Mouse (Mus musculus): ENCODE measurements around the gene Ttc17. TPM values are rescaled to one million over a fixed set of nuclear protein-coding genes. Genes with fewer than 3 reads are reported as not detected.

Gene Ttc17
- polyA plus RNA-seq, 1 experiment from 2014 or later, result 15.1 TPM

GRCm38 (mm10) chr2:94360398-94360973 lies 46.0 kb downstream of the Ttc17 start:
- Histone ChIP-seq H3K4me2 (ENCODE audit: low read depth, low read length, severe bottlenecking) (no peak overlapping the region), H3K4me3 (ENCODE audit: low read depth, low read length) (no peak overlapping the region), H3K9ac (ENCODE audit: low read length) (no peak overlapping the region), H3K4me1 (replicated peaks; ENCODE audit: control insufficient read depth, insufficient read depth, low read length) (no peaks in the 10 kb centered on the region), H3K27me3 (ENCODE audit: control insufficient read depth, insufficient read depth, low read length) (no peaks in the 10 kb centered on the region), H3K36me3 (ENCODE audit: control insufficient read depth, insufficient read depth, low read length) (peaks cover 14% of the 10 kb centered on the region), H3K27ac (ENCODE audit: low read depth, low read length) (no peak overlapping the region), H3K9me3 (ENCODE audit: control insufficient read depth, low read length) (peaks cover 3% of the 10 kb centered on the region; the same call in 1 of the 2 replicates)
- no peak for DNase-seq (ENCODE audit: low spot score)
- ATAC-seq (replicated peaks; ENCODE audit: low FRiP score), result no peak
- 89% methylated on average over 4 of the region's 4 CpGs for WGBS

- no peaks in the 10 kb centered on the region for H3K36me3 ChIP-seq (ENCODE audit: control insufficient read depth, insufficient read depth, low read length)
- no peak for DNase-seq (ENCODE audit: low spot score)
- H3K4me1 ChIP-seq (replicated peaks; ENCODE audit: control insufficient read depth, insufficient read depth, low read length), result no peaks in the 10 kb centered on the region
- no peak overlapping the region for H3K4me3 ChIP-seq (ENCODE audit: low read depth, low read length)
- WGBS, result 88% methylated on average over 6 of the region's 6 CpGs
- H3K27ac ChIP-seq (ENCODE audit: low read depth, low read length), result no peak overlapping the region
- no peak overlapping the region for H3K9ac ChIP-seq (ENCODE audit: low read length)
- ATAC-seq (replicated peaks; ENCODE audit: low FRiP score), result no peak
- H3K27me3 ChIP-seq (ENCODE audit: control insufficient read depth, insufficient read depth, low read length), result no peaks in the 10 kb centered on the region
- no peak overlapping the region for H3K4me2 ChIP-seq (ENCODE audit: low read depth, low read length, severe bottlenecking)
- no peaks in the 10 kb centered on the region for H3K9me3 ChIP-seq (ENCODE audit: control insufficient read depth, low read length)
Observed at GRCm38 (mm10) chr2:94348165-94348591, 58.3 kb downstream of the Ttc17 start.

- no peak for DNase-seq (ENCODE audit: low spot score)
- H3K4me2 ChIP-seq (ENCODE audit: low read depth, low read length, severe bottlenecking), result no peak overlapping the region
- WGBS, result 92% methylated on average over 5 of the region's 5 CpGs
Observed at GRCm38 (mm10) chr2:94346746-94347145, 59.7 kb downstream of the Ttc17 start.

GRCm38 (mm10) chr2:94344624-94345023 lies 61.9 kb downstream of the Ttc17 start:
- peaks cover 2% of the 10 kb centered on the region; the same call in 1 of the 2 replicates for H3K36me3 ChIP-seq (ENCODE audit: control insufficient read depth, insufficient read depth, low read length)
- H3K4me2 ChIP-seq (ENCODE audit: low read depth, low read length, severe bottlenecking), result no peak overlapping the region
- DNase-seq (ENCODE audit: low spot score), result no peak
- no peak for ATAC-seq (replicated peaks; ENCODE audit: low FRiP score)
- 92% methylated on average over 4 of the region's 4 CpGs for WGBS
- no peak overlapping the region for H3K9ac ChIP-seq (ENCODE audit: low read length)
- no peak overlapping the region for H3K4me3 ChIP-seq (ENCODE audit: low read depth, low read length)
- no peaks in the 10 kb centered on the region for H3K4me1 ChIP-seq (replicated peaks; ENCODE audit: control insufficient read depth, insufficient read depth, low read length)
- no peaks in the 10 kb centered on the region for H3K9me3 ChIP-seq (ENCODE audit: control insufficient read depth, low read length)
- no peak overlapping the region for H3K27ac ChIP-seq (ENCODE audit: low read depth, low read length)
- H3K27me3 ChIP-seq (ENCODE audit: control insufficient read depth, insufficient read depth, low read length), result no peaks in the 10 kb centered on the region

More at GRCm38 (mm10) chr2:94346746-94347145, 59.7 kb downstream of the Ttc17 start:
- no peak overlapping the region for H3K27ac ChIP-seq (ENCODE audit: low read depth, low read length)
- H3K4me3 ChIP-seq (ENCODE audit: low read depth, low read length), result no peak overlapping the region
- H3K4me1 ChIP-seq (replicated peaks; ENCODE audit: control insufficient read depth, insufficient read depth, low read length), result no peaks in the 10 kb centered on the region
- no peak overlapping the region for H3K9ac ChIP-seq (ENCODE audit: low read length)
- ATAC-seq (replicated peaks; ENCODE audit: low FRiP score), result no peak
- H3K9me3 ChIP-seq (ENCODE audit: control insufficient read depth, low read length), result no peaks in the 10 kb centered on the region
- H3K27me3 ChIP-seq (ENCODE audit: control insufficient read depth, insufficient read depth, low read length), result no peaks in the 10 kb centered on the region
- H3K36me3 ChIP-seq (ENCODE audit: control insufficient read depth, insufficient read depth, low read length), result peaks cover 2% of the 10 kb centered on the region; the same call in 1 of the 2 replicates

- H3K9ac ChIP-seq (ENCODE audit: low read length), result no peak overlapping the region
- H3K9me3 ChIP-seq (ENCODE audit: control insufficient read depth, low read length), result no peaks in the 10 kb centered on the region
- H3K27ac ChIP-seq (ENCODE audit: low read depth, low read length), result no peak overlapping the region
- peaks cover 2% of the 10 kb centered on the region; the same call in 1 of the 2 replicates for H3K36me3 ChIP-seq (ENCODE audit: control insufficient read depth, insufficient read depth, low read length)
- no peak for DNase-seq (ENCODE audit: low spot score)
- no peak overlapping the region for H3K4me3 ChIP-seq (ENCODE audit: low read depth, low read length)
- H3K27me3 ChIP-seq (ENCODE audit: control insufficient read depth, insufficient read depth, low read length), result no peaks in the 10 kb centered on the region
- no peak overlapping the region for H3K4me2 ChIP-seq (ENCODE audit: low read depth, low read length, severe bottlenecking)
- no peaks in the 10 kb centered on the region for H3K4me1 ChIP-seq (replicated peaks; ENCODE audit: control insufficient read depth, insufficient read depth, low read length)
- peak; percentile 21; the same call in 1 of the 2 replicates for ATAC-seq (replicated peaks; ENCODE audit: low FRiP score)
- WGBS, result 58% methylated on average over 12 of the region's 12 CpGs
Observed at GRCm38 (mm10) chr2:94343290-94344285, 62.9 kb downstream of the Ttc17 start.

- DNase-seq (ENCODE audit: low spot score) (no peak), ATAC-seq (replicated peaks; ENCODE audit: low FRiP score) (no peak)
- Histone ChIP-seq H3K36me3 (ENCODE audit: control insufficient read depth, insufficient read depth, low read length) (peaks cover 2% of the 10 kb centered on the region; the same call in 1 of the 2 replicates), H3K4me2 (ENCODE audit: low read depth, low read length, severe bottlenecking) (no peak overlapping the region), H3K9ac (ENCODE audit: low read length) (no peak overlapping the region), H3K27me3 (ENCODE audit: control insufficient read depth, insufficient read depth, low read length) (no peaks in the 10 kb centered on the region), H3K4me1 (replicated peaks; ENCODE audit: control insufficient read depth, insufficient read depth, low read length) (no peaks in the 10 kb centered on the region), H3K4me3 (ENCODE audit: low read depth, low read length) (no peak overlapping the region), H3K9me3 (ENCODE audit: control insufficient read depth, low read length) (no peaks in the 10 kb centered on the region), H3K27ac (ENCODE audit: low read depth, low read length) (no peak overlapping the region)
- 80% methylated on average over 1 of the region's 1 CpGs for WGBS
Observed at GRCm38 (mm10) chr2:94340769-94341168, 65.7 kb downstream of the Ttc17 start.

GRCm38 (mm10) chr2:94339495-94339894 lies 67.0 kb downstream of the Ttc17 start:
- no peak overlapping the region for H3K4me2 ChIP-seq (ENCODE audit: low read depth, low read length, severe bottlenecking)
- no peaks in the 10 kb centered on the region for H3K27me3 ChIP-seq (ENCODE audit: control insufficient read depth, insufficient read depth, low read length)
- 92% methylated on average over 5 of the region's 5 CpGs for WGBS
- no peak for DNase-seq (ENCODE audit: low spot score)
- no peaks in the 10 kb centered on the region for H3K4me1 ChIP-seq (replicated peaks; ENCODE audit: control insufficient read depth, insufficient read depth, low read length)
- H3K27ac ChIP-seq (ENCODE audit: low read depth, low read length), result no peak overlapping the region
- no peak overlapping the region for H3K9ac ChIP-seq (ENCODE audit: low read length)
- ATAC-seq (replicated peaks; ENCODE audit: low FRiP score), result no peak
- peaks cover 2% of the 10 kb centered on the region; the same call in 1 of the 2 replicates for H3K36me3 ChIP-seq (ENCODE audit: control insufficient read depth, insufficient read depth, low read length)
- H3K9me3 ChIP-seq (ENCODE audit: control insufficient read depth, low read length), result no peaks in the 10 kb centered on the region
- no peak overlapping the region for H3K4me3 ChIP-seq (ENCODE audit: low read depth, low read length)

GRCm38 (mm10) chr2:94336336-94336735 lies 70.2 kb downstream of the Ttc17 start:
- Histone ChIP-seq H3K4me3 (ENCODE audit: low read depth, low read length) (no peak overlapping the region), H3K27ac (ENCODE audit: low read depth, low read length) (no peak overlapping the region), H3K27me3 (ENCODE audit: control insufficient read depth, insufficient read depth, low read length) (no peaks in the 10 kb centered on the region), H3K4me2 (ENCODE audit: low read depth, low read length, severe bottlenecking) (no peak overlapping the region), H3K36me3 (ENCODE audit: control insufficient read depth, insufficient read depth, low read length) (peaks cover 2% of the 10 kb centered on the region; the same call in 1 of the 2 replicates), H3K9ac (ENCODE audit: low read length) (no peak overlapping the region), H3K4me1 (replicated peaks; ENCODE audit: control insufficient read depth, insufficient read depth, low read length) (no peaks in the 10 kb centered on the region), H3K9me3 (ENCODE audit: control insufficient read depth, low read length) (no peaks in the 10 kb centered on the region)
- 95% methylated on average over 9 of the region's 9 CpGs for WGBS
- ATAC-seq (replicated peaks; ENCODE audit: low FRiP score), result no peak
- DNase-seq (ENCODE audit: low spot score), result no peak

All from forebrain, embryonic 11.5 days (tissue).